Mouse (Mus musculus) layer of hippocampus, postnatal 25 days (tissue): ENCODE data around the gene Fasn. TPM values are rescaled to one million over a fixed set of nuclear protein-coding genes. Genes with fewer than 3 reads are reported as not detected.
"Not testable (repeated sequence)": the region's sequence is repeated elsewhere in the genome, so short reads cannot be mapped to it uniquely, and the experiment has no call there.

Experiments
- DNase-seq, 2 experiments: peaks; one replicate each; pipeline ENCODE4 v3.0.0; 2022; ENCODE audit warnings: mixed read lengths in 2 of 2, low spot score in 1 of 2; ENCODE audit errors: extremely low spot score in 1 of 2
- total RNA-seq, 2 experiments: library from RNA; stranded (reverse); gene quantifications; 2 replicates each; pipeline ENCODE4 v1.2.3; 2021

The Fasn gene
- total RNA-seq = 100 to 1,000 TPM; 191 to 198 TPM

- DNase-seq = peak; percentile 90 to 98
These were observed at the start of gene Fasn for GRCm38 (mm10) chr11:120823956-120824786. Fasn (minus strand) TSS chr11:120824547.

- DNase-seq = no peak
These were observed 48.9 kb upstream of the Fasn start for GRCm38 (mm10) chr11:120873206-120873605.

GRCm38 (mm10) chr11:120871521-120871920 is 47.2 kb upstream of the Fasn start:
- DNase-seq = no peak

- no peak for DNase-seq
These were observed 41.5 kb upstream of the Fasn start for GRCm38 (mm10) chr11:120865816-120866215.

- DNase-seq = no peak
These were observed 38.5 kb upstream of the Fasn start for GRCm38 (mm10) chr11:120862819-120863218.

GRCm38 (mm10) chr11:120855938-120856337 is 31.6 kb upstream of the Fasn start:
- not testable (repeated sequence) for DNase-seq

GRCm38 (mm10) chr11:120853788-120854187 is 29.4 kb upstream of the Fasn start:
- no peak for DNase-seq

- no peak for DNase-seq
These were observed 28.8 kb upstream of the Fasn start for GRCm38 (mm10) chr11:120853158-120853557.

GRCm38 (mm10) chr11:120852083-120852935 is 28.0 kb upstream of the Fasn start:
- DNase-seq = no peak

- DNase-seq = no peak
These were observed 27.2 kb upstream of the Fasn start for GRCm38 (mm10) chr11:120851582-120851981.

GRCm38 (mm10) chr11:120851132-120851531 is 26.8 kb upstream of the Fasn start:
- DNase-seq = no peak

- no peak for DNase-seq
These were observed 26.1 kb upstream of the Fasn start for GRCm38 (mm10) chr11:120850331-120851030.

GRCm38 (mm10) chr11:120846725-120847475 is 22.6 kb upstream of the Fasn start:
- DNase-seq = no peak

- no peak for DNase-seq
These were observed 20.0 kb upstream of the Fasn start for GRCm38 (mm10) chr11:120844329-120844728.

- DNase-seq = no peak
These were observed 9.4 kb upstream of the Fasn start for GRCm38 (mm10) chr11:120833555-120834280.

- not testable (repeated sequence) for DNase-seq
These were observed 8.6 kb upstream of the Fasn start for GRCm38 (mm10) chr11:120832962-120833361.

- DNase-seq = no peak
These were observed 7.5 kb upstream of the Fasn start for GRCm38 (mm10) chr11:120831659-120832440.

GRCm38 (mm10) chr11:120830686-120831085 is 6.3 kb upstream of the Fasn start:
- DNase-seq = no peak
